Mouse (Mus musculus) gastrocnemius, postnatal 10 days (tissue): ENCODE results near the gene Cdc16. TPM values are rescaled to one million over a fixed set of nuclear protein-coding genes. Genes with fewer than 3 reads are reported as not detected.

ENCODE experiments used
- DNase-seq: peaks from one replicate; pipeline ENCODE4 v3.0.0; 2021; ENCODE audit warnings: mixed read lengths
- total RNA-seq, 2 experiments: library from RNA; stranded (reverse); gene quantifications; 2 replicates each; pipeline ENCODE4 v1.2.3; 2021

The Cdc16 gene
- total RNA-seq, 2 experiments from 2014 or later: 41.8 to 46.6 TPM

- DNase-seq: no peak
These were observed 42.1 kb downstream of the Cdc16 start for GRCm38 (mm10) chr8:13799566-13799965.

GRCm38 (mm10) chr8:13828598-13829172 lies 71.2 kb downstream of the Cdc16 start:
- DNase-seq: no peak

Other genes starting within 250 kb of the Cdc16 start
- gene 1700029H14Rik, start 195.2 kb upstream of the Cdc16 start, total RNA-seq: not detected
- 10 to 100 TPM; 20.4 to 34.0 TPM for gene Rasa3, start 80.1 kb upstream of the Cdc16 start, total RNA-seq
- gene Cfap97d2, start 51.8 kb upstream of the Cdc16 start, total RNA-seq: not detected
- 10 to 100 TPM; 14.8 to 17.4 TPM for gene Upf3a, start 27.9 kb downstream of the Cdc16 start, total RNA-seq
- not detected for gene AF366264, start 80.7 kb downstream of the Cdc16 start, total RNA-seq
- gene Champ1, start 112.0 kb downstream of the Cdc16 start, total RNA-seq: 10 to 100 TPM in 1 of 2 experiments, 1 to 10 TPM in 1; 9.8 to 12.3 TPM
- gene Coprs, start 132.6 kb downstream of the Cdc16 start, total RNA-seq: 10 to 100 TPM in 1 of 2 experiments, 1 to 10 TPM in 1; 9.4 to 10.0 TPM